Mouse (Mus musculus) adrenal gland, postnatal 25 days (tissue): ENCODE measurements at regions not wholly inside any gene's neighbourhood (a gene's known extent, or its start where the extent isn't known, plus 50 kb on each side); places are given as distances from the start of the nearest gene placed in this dataset.

ENCODE experiments used
- DNase-seq: peaks from one replicate; pipeline ENCODE4 v3.0.0; 2021; ENCODE audit warnings: mixed read lengths

- DNase-seq, result no peak
Measured at GRCm38 (mm10) chr11:41852813-41853212, 147.8 kb downstream of the Gabrg2 start.

GRCm38 (mm10) chr11:41825978-41826679 is 174.5 kb downstream of the Gabrg2 start:
- DNase-seq, result no peak

- no peak for DNase-seq
Measured at GRCm38 (mm10) chr11:41818014-41818413, 182.6 kb downstream of the Gabrg2 start.

- no peak for DNase-seq
Measured at GRCm38 (mm10) chr11:41812996-41813395, 187.7 kb downstream of the Gabrg2 start.

GRCm38 (mm10) chr11:41808897-41809296 is 191.8 kb downstream of the Gabrg2 start:
- DNase-seq, result no peak

- DNase-seq, result peak; percentile 9
Measured at GRCm38 (mm10) chr11:41792206-41792605, 208.5 kb downstream of the Gabrg2 start.
